Mouse (Mus musculus): ENCODE data around the gene Knstrn. TPM values are rescaled to one million over a fixed set of nuclear protein-coding genes. Genes with fewer than 3 reads are reported as not detected.

The Knstrn gene
- 72.9 and 82.1 TPM in 2 replicates for total RNA-seq (2012; rRNA removed)
- 72.9 and 76.6 TPM in 2 replicates for total RNA-seq (2014; rRNA removed)
- polyA plus RNA-seq (2012; ENCODE audit: insufficient read length, low read depth): 97.2 and 108 TPM in 2 replicates

GRCm38 (mm10) chr2:118813981-118814836 is at the start of gene Knstrn:
Gene Knstrn, plus strand, starts transcription at chr2:118814003.
- Histone ChIP-seq H3K4me1 (ENCODE audit: control insufficient read depth in 1 of 2, insufficient read depth in 2 of 2) (peaks cover 0 to 12% of the 10 kb centered on the region in 2 experiments; a peak in 2 of 4 replicates), H3K27ac (ENCODE audit: insufficient read depth, low read depth) (peak within 1 kb of the TSS; percentile 9; the same call in 1 of the 2 replicates), H3K36me3 (replicated peaks in 1 of 2; ENCODE audit: control insufficient read depth in 1 of 2, insufficient read depth in 1 of 2, low read length in 1 of 2) (peaks cover 26 to 37% of the 10 kb centered on the region in 2 experiments), H3K4me3 (replicated peaks in 1 of 3; ENCODE audit: low read depth in 2 of 3, low read length in 2 of 3, poor library complexity in 1 of 3) (peak within 1 kb of the TSS; percentile 86 to 94 (median 92)), H3K9ac (ENCODE audit: insufficient read depth, low read depth) (peak within 1 kb of the TSS; percentile 64), H3K27me3 (replicated peaks) (peaks cover 17% of the 10 kb centered on the region), H3K9me3 (replicated peaks; ENCODE audit: low read length) (peaks cover 11% of the 10 kb centered on the region), H3K79me2 (replicated peaks; ENCODE audit: control insufficient read depth, extremely low read depth, insufficient read depth, poor library complexity, severe bottlenecking) (no peaks in the 10 kb centered on the region), H3K4me2 (ENCODE audit: insufficient read depth, low read depth, poor library complexity, severe bottlenecking) (peak within 1 kb of the TSS; percentile 76)
- TF ChIP-seq NRF1 (IDR thresholded peaks at IDR 0.05; ENCODE audit: low read depth, low read length): peak; percentile 89
- peak; percentile 86 for TF ChIP-seq ELF1 (IDR thresholded peaks at IDR 0.05; ENCODE audit: low read depth, low read length)
- no peak for TF ChIP-seq MYC (IDR thresholded peaks at IDR 0.05; ENCODE audit: low read depth, low read length)
- no peak; the same call in none of the 2 replicates for TF ChIP-seq ZMIZ1 (IDR thresholded peaks at IDR 0.05; ENCODE audit: low read depth, low read length)
- no peak for TF ChIP-seq CTCF (conservative IDR thresholded peaks at IDR 0.05 in 1 of 2, IDR thresholded peaks at IDR 0.05 in 1 of 2; ENCODE audit: low read depth in 2 of 2, low read length in 2 of 2)
- no peak for TF ChIP-seq ZC3H11A (IDR thresholded peaks at IDR 0.05; ENCODE audit: low read depth, low read length)
- TF ChIP-seq TCF12 (IDR thresholded peaks at IDR 0.05; ENCODE audit: low read depth, low read length): peak; percentile 59
- no peak for TF ChIP-seq EP300 (IDR thresholded peaks at IDR 0.05; ENCODE audit: low read length)
- peak; percentile 60; the same call in 1 of the 2 replicates for TF ChIP-seq IRF4 (IDR thresholded peaks at IDR 0.05; ENCODE audit: low read depth, low read length)
- TF ChIP-seq MEF2A (IDR thresholded peaks at IDR 0.05; ENCODE audit: borderline replicate concordance, low read depth, low read length): no peak
- peak; percentile 81 for TF ChIP-seq MXI1 (IDR thresholded peaks at IDR 0.05; ENCODE audit: low read depth, low read length)
- peak; percentile 98 for TF ChIP-seq RCOR1 (conservative IDR thresholded peaks at IDR 0.05; ENCODE audit: low read depth, low read length)
- TF ChIP-seq CHD2 (IDR thresholded peaks at IDR 0.05; ENCODE audit: low read length): no peak
- TF ChIP-seq MAX (IDR thresholded peaks at IDR 0.05; ENCODE audit: low read length): peak; percentile 62; the same call in 1 of the 2 replicates
- 0 out of 2 replicates have a peak, but pooled peaks have one; percentile 59 for TF ChIP-seq E2F4 (IDR thresholded peaks at IDR 0.05; ENCODE audit: insufficient replicate concordance, low read depth, low read length)
- peak; percentile 76 for TF ChIP-seq NELFE (IDR thresholded peaks at IDR 0.05; ENCODE audit: low read depth, low read length)
- peak; percentile 84 for TF ChIP-seq POLR2A (IDR thresholded peaks at IDR 0.05; ENCODE audit: low read depth, low read length)
- no peak for TF ChIP-seq TBP (conservative IDR thresholded peaks at IDR 0.05; ENCODE audit: low read depth, low read length)
- peak; percentile 96 for TF ChIP-seq HCFC1 (IDR thresholded peaks at IDR 0.05; ENCODE audit: low read depth, low read length)
- no peak for TF ChIP-seq BHLHE40 (IDR thresholded peaks at IDR 0.05; ENCODE audit: low read depth, low read length)
- TF ChIP-seq KAT2A (IDR thresholded peaks at IDR 0.05; ENCODE audit: insufficient replicate concordance, low read length): peak; percentile 87; the same call in 1 of the 2 replicates
- TF ChIP-seq POLR2AphosphoS2 (IDR thresholded peaks at IDR 0.05; ENCODE audit: low read depth, low read length): no peak
- TF ChIP-seq ETS1 (conservative IDR thresholded peaks at IDR 0.05; ENCODE audit: low read depth, low read length): no peak
- peak; percentile 29; the same call in 1 of the 2 replicates for TF ChIP-seq GABPA (IDR thresholded peaks at IDR 0.05; ENCODE audit: insufficient replicate concordance, low read depth, low read length)
- TF ChIP-seq JUN (IDR thresholded peaks at IDR 0.05; ENCODE audit: insufficient read depth, low read depth, low read length): no peak
- TF ChIP-seq SIN3A (IDR thresholded peaks at IDR 0.05; ENCODE audit: low read length): peak; percentile 97
- dilution Hi-C loops (cut with MboI; ENCODE audit: extremely low pct_ligation_motif_present, extremely low pct_unique_long_range_greater_than_20kb, low sequenced_read_pairs): no loop called here
- in situ Hi-C loops (cut with MboI; ENCODE audit: low pct_ligation_motif_present, low pct_unique_long_range_greater_than_20kb, low sequenced_read_pairs): no loop called here
- DNase-seq (ENCODE audit: extremely low read depth): peak; percentile 87

Data from CH12.LX (cell line).